Mouse (Mus musculus): ENCODE results near the gene Dok5.

- TF ChIP-seq CTCF (IDR thresholded peaks at IDR 0.05; ENCODE audit: low read depth) (no peak), EP300 (IDR thresholded peaks at IDR 0.05; ENCODE audit: low read depth) (no peak)
These were observed 123.6 kb downstream of the Dok5 start for GRCm38 (mm10) chr2:170855210-170855609.
